Mouse (Mus musculus): ENCODE data around the gene Zfp180.
"Not testable (repeated sequence)": the region's sequence is repeated elsewhere in the genome, so short reads cannot be mapped to it uniquely, and the experiment has no call there.

The Zfp180 gene

DNA sequence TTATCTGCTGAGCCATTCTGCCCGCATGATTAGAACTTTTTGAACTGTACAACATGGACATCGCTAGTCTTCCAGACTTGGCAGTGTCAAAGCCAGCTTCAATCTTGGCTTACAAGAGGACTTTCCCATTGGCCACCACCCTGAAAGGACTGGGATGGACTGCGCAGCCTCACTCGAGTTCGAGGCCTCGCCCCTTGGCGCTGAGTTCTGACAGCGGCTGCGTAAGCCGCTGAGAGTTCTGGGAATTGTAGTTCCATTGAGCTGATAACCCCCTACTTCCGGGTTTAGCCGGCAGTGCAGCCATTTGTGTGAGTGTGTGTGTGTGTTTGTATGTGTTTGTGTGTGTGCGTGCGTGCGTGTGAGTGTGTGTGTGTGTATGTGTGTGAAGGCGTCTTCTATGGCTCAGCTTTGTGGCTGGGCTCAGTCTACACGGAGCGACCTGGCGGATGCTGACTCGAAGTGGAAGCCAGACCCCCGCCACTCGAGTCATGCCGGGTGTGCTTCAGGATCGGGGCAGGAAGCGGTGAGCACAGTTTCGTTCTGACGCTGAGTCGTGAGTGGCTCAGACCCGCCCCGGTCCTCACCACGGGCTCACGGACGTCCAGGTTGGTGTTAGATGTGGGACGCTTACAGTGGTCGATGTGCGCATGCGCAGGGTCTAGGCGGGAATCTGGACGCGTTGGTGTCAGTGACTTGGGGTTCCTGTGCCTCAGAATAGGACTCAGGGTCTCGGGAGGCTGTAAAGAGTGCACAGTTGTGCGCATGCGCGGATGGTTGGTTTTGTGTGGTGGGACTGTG, at the start of gene Zfp180:
TSS of gene Zfp180 (plus strand) at position 291 of the 798 bp plus-strand sequence.
- peak; percentile 97 for ATAC-seq (ENCODE audit: low TSS enrichment)

DNA sequence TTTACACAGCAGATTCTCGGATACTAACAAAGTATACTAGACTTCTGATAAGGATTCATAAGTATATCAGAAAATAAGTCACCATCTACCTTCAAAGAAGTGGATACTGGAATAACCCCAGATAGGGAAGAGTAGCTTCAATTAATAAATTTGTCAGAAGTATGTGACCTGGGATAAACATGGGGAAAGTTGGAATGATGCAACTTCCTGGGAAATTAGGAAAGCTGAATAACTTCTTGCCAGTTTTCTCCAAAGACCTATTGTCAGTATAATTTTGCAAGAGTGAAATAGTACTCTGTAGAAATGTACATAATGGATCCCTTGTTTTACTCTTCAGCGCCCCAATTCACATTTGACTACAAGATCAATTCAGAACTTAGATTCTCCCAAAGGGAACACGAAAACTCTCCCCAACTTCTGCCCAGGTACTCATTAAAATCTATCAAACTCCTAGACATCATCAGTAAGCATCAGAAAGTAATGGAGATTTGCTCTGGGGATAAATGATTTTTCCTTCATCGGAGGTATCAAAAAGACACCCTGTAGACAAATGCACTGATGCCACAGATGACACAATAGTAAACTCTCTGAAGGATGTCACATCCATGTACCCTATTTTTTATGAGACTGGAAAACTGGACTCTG, 28.9 kb upstream of the Zfp180 start, which contains the start of gene Vmn1r183:
TSS of gene Vmn1r183 (plus strand) at position 595 of the 645 bp plus-strand sequence.
- no peak for ATAC-seq (ENCODE audit: low TSS enrichment)

DNA sequence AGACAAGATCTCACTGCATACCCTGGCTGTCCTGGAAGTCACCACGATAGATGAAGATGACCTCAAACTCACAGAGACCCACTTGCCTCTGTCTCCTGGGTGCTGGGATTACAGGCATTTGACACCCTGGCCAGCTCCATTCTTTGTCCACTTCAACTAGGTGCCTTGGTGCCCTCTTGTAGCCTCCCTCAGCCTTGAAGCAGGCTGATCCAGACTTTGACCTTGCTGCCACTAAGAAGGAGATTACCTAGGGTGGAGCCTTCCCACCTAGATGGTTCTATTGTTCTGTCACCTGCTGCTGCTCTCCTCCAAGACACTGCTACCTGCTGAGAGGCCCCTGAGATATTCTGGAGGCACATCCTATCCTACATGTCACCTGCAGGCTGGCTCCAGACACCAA, 7.3 kb upstream of the Zfp180 start:
- ATAC-seq (ENCODE audit: low TSS enrichment), result not testable (repeated sequence)

DNA sequence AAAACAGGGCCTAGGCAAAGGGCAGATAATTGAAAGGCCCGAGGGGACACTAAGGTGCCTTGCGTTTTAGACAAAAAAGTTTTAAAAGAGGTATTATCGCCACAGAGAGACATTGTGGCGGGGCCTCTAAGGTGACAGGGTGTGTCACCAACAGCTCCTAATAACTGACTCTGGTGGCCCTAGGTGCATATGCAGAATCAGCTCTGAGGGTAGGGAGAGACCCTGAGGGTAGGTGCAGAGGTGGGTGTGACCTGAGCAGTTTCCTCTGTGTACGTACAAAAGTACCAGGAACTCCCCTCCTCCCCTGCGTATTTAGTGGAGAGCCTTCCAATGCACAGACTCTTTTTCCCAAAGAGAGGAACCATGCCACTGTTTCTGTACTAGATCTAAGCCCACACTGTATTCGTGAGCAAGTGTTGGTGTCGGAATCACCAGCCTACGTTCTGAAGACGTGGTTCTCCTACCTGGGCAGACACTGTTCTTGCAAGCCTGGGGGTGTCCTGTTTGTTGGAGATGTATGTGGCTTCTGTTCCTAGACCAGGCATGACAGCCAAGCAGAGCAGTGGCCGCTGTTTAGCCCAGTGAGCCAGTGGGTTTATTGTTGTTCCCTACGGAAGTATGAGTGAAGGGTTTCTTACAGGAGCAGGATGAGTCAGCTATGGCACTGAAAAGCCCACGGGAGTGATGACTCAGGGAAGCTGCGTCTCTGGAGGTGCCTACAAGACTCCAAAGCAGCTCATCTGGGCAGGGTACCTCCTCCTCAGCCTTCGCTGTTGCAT, 922 bp downstream of the Zfp180 start:
- ATAC-seq (ENCODE audit: low TSS enrichment), result peak; percentile 66; the same call in 1 of the 2 replicates

DNA sequence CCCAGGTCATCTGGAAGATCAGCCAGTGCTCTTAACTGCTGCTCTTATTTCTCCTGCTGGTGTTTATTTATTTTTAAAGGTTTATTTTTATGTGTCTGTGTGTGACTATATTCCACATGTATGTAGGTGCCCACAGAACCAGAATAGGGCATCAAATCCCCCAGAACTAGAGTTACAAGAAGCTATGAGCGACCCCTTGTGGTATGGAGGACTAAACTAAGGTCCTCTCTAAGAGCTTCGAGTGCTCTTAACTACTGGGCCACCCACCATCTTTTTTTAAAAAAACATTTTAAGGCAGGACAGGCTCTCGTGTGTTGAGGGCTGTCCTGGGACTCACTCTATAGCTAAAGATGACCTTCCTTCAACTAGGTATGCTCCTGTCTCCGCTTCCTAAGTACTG, 5.1 kb downstream of the Zfp180 start:
- no peak for ATAC-seq (ENCODE audit: low TSS enrichment)

DNA sequence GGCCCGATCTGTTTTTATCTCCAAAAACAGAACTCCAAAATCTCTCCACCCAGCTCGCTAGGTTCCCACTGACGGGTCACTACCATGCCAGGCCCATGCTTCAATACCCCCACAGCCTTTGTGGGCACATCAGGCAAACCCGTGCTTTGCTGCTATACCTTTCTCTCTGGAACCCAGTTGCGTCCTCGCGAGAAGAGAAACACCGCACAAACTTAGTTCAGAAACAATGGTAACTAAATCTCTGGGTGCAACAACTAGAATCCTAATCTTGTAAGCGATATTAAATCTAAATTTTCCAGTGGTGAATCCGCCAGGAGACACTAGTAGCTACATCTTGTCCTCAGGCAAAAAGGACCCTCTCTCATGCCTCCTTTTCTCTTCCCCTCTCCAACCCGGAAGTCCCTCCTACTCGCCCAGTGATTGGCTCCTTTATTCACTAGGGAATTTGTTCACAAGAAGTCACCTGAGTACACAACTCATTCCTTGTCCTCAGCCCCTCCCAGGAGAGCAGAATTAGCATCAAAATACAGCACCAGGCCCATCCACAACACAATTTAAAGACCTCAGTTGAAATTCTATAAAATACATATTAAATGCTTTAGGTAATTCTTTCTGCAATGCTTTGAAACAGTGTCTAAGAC, 5.9 kb downstream of the Zfp180 start:
- ATAC-seq (ENCODE audit: low TSS enrichment), result no peak

DNA sequence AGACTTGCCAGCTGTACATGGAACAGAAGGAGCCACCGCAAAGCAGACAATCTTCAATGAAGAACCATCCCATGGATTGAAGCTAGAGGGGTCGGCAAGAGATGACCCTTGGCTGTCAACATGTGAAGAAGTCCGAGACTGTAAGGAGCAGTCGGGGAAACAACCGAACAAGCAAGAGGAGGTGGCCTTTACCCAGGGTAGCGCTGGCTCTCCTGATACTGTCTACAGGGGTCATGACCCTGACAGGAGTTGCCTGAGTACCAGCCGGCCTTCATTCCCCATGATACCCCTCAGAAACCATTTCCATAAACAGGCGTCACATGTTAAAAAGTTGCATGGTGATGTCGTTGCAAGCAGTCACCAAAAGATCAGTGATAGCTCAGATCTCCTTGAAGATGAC, 22.7 kb downstream of the Zfp180 start:
- ATAC-seq (ENCODE audit: low TSS enrichment), result no peak

DNA sequence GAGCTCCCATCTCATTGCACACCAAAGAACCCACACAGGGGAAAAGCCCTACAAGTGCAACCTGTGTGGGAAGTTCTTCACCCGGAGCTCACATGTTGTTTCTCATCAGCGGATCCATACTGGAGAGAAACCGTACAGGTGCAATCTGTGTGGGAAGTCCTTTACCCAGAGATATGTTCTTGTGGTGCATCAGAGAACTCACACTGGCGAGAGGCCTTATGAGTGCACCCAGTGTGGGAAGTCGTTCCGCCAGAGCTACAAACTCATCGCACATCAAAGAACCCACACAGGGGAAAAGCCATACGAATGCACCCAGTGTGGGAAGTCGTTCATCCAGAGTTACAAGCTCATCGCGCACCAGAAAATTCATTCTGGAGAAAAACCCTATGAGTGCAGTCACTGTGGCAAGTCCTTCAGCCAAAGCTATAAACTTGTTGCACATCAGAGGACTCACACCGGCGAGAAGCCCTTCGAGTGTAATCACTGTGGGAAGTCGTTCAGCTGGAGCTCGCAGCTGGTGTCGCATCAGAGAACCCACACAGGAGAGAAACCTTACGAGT, 23.5 kb downstream of the Zfp180 start:
- ATAC-seq (ENCODE audit: low TSS enrichment), result no peak

DNA sequence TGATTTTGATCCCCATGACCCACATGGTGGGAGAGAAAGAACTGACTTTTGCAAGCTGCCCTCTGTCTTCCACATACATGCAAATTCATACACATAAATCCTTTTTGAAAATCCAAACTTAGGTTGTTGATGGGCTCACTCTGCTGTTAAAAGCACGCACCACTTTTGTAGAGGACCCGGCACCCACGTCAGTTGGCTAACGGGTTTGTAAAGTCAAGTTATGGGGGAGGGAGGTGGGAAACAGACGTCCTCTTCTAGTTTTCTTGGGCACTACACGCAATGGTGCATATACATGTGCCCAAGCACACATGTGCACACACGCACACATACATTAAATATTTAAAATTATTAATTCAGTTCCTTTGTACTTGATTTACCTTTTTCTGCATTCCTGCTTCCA, 29.1 kb downstream of the Zfp180 start:
- no peak for ATAC-seq (ENCODE audit: low TSS enrichment)

DNA sequence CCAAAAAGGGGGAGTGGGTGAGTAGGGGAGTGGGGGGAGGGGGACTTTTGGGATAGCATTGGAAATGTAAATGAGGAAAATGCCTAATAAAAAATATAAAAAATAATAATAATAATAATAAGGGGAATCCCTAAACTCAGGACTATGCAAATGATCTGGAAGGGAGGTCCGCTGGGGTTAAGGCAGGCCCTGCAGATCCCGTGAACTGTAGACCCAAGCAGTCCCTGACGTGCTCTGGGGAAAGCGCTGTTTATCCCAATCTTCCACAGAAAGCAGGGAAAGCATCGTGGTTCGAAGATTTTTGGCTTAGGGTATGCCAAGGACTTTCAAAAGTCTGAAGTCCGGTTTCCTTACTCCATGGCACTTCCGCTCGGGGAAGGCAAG, 30.0 kb downstream of the Zfp180 start:
- ATAC-seq (ENCODE audit: low TSS enrichment), result no peak

DNA sequence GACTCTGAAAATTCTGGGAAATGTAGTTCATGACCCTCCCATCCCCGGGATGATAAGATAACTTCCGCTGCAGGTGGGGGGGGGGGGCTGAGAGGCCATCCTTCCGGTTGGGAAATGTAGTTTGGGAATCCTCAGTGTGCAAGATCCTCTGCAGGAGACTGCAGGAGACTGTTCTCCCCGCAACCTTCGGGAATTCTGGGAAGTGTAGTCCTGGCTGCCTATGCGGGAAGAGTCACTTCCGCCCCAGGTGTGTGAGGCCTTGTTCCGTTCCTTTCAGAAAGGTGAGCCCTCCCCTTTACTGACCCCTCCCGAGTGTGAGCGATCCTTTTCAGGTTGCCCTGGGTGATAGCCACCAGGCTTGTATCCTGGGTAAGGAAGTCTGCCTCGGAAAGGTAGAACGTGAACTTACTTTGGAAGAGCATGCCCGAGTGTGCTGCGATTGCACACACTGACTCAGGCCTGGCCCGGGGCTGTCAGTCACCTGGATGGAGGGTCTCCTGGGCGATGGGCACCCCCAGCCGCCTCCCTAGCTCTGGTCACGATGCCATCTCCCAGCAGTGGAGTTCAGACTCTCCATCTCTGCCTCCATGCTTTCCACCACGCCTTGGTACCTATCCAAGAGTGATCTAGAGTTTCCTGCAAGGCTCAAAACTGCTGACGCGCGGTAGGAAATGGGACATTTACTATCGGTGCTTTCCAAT, 30.6 kb downstream of the Zfp180 start, which contains the start of gene Zfp112:
TSS of gene Zfp112 (plus strand) at position 159 of the 701 bp plus-strand sequence.
- ATAC-seq (ENCODE audit: low TSS enrichment), result peak; percentile 99

DNA sequence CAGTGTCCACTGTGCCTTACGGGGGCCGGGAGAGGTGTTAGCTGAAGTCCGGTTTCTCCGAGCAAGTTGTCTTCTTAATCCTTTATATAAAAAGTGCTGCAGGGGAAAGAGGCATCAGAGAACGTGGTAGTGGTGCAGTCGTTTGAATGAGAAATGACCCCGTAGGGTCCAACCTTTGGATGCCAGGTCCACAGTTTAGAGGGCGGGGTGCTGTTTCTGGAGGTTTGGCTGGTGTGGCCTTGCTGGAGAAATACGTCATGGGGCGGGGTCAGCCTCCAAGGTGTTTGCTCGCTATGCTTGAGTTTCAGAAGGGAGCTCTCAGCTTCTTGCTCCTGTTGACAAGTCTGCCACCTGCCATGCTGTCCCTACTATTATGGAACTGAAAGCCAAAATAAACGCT, 31.3 kb downstream of the Zfp180 start:
- no peak for ATAC-seq (ENCODE audit: low TSS enrichment)

DNA sequence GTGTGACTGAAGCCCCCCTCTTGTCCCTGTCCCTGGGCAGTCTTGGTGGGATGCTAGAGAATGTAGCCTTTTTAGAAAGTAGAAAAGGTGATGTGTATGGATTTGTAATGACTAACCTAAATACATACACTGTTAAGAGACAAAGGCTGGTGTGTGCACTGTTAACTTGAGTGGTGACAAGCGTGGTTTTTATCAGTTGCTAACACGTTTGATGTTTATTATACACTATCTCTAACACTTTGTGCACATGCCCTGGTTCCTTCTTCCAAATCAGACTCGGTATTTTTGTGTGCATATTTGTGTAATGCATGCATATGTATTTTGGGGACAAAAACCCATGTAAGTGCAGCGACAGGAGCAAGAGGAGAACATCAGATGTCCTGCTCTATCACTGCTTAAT, 34.9 kb downstream of the Zfp180 start:
- ATAC-seq (ENCODE audit: low TSS enrichment), result no peak

DNA sequence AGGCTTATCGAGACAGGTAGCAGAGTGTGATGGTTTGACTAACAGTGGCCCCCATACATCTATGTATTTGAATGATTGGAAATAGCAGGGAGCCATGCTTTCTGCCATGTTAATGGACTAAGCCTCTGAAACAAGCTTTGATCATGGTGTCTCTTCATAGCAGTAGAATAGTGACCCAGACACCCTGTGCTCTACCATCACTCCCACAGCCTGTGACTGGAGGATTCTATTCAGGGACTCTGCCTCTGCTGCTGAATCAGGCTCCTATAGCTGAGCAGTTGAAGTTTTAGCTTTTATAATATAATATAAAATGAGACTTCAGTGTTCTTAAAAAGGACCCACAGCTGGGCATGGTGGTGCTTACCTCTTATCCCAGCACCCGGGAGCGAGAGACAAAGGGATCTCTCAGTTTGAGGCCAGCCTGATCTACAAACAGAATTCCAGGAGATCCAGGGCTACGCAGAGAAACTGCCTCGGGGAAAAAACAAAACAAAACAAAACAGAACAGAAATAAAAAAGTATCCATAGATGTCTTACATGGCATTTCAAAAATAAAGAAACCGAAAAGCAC, 51.8 kb downstream of the Zfp180 start:
- ATAC-seq (ENCODE audit: low TSS enrichment), result peak; percentile 17; the same call in 1 of the 2 replicates

DNA sequence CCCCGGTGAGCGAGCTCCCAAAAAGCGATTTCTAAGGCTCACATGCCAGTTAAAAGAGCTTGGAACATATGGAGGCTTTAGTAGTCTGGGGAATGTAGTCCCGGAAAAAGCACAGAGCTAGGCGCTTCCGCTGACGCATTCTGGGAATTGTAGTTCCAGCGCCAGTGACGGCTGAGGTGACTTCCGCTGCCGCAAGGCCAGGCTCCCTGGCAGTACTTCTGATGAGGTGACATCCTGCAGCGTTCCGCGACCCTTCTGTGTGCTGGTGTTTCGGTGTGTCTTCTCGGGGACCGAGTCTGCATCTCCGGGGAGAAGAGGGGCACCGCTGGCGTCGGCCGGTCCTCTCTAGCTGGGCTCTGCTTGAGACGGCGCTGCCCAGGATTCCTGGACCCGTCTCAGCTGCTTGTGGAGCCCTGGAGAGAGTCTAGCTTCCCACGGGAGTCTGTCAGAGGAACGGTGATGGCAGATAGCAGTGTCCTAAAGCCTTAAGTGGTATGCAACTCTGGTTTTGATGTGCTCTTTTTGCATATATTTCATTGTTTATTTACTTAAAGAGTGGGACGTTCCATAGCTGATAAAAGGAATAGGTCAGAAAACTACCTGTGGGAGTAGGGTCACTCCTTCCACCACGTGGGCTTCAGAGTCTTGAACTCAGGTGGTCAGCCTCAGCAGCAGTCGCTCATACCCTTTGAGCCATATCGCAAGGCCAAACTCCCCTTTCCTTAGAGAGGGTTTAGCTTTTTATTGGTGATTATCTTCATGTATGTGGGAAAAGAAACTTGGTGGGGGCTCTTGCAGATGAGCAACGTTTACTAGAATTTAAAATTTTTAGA, 52.5 kb downstream of the Zfp180 start, which contains the start of gene Zfp235:
TSS of gene Zfp235 (plus strand) at position 174 of the 833 bp plus-strand sequence.
- ATAC-seq (ENCODE audit: low TSS enrichment), result peak; percentile 100

DNA sequence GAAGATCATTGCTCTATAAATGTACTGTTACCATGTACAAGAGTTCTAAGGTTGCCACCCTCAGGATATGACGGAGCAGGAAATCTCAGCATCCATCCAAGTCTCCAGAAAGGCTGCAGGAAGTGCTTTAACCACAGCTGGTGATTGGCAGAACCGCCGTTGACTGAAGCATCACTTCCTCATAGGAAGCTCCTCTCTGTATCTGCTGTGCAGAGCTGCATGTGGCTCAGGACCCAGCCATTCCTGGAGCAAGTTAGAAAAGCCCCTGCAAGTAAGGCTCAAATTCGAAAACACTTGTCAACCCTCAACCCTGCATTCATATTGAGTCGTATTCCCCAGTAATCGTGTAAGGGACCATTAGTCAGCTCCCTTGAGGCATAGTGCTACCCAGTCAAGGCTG, 60.8 kb downstream of the Zfp180 start:
- ATAC-seq (ENCODE audit: low TSS enrichment), result no peak

DNA sequence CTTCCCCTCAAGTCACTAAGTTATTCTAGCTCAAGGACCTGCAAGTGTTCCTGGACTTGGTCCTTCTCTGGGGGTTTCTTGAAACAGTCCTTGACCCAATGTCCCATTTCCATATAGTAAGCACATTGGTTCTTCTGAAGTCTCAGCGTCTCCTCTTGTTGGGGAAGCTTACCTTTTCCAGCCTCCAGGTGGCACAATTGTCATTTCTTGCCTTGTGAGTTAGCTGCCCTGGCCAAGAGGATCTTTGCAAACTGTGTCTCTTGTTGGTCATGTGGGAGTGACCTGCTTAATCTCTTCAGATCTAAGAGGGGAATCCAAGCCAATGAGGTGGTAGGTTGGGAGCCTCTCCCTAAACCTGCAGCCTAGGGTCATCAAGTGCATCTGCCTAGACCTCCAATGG, 71.5 kb downstream of the Zfp180 start:
- ATAC-seq (ENCODE audit: low TSS enrichment), result no peak
